Mouse (Mus musculus) central nervous system, embryonic 11.5 days (tissue): Measurements from ENCODE around the gene Slc35f6. TPM values are rescaled to one million over a fixed set of nuclear protein-coding genes. Genes with fewer than 3 reads are reported as not detected.

Experiments used
- polyA plus RNA-seq: library from polyadenylated mRNA; depleted of rRNA; stranded (reverse); fragments of >200 nt; gene quantifications from 2 replicates; pipeline ENCODE4 v1.2.3, GENCODE M21; 2012; rRNA removed

The Slc35f6 gene
- polyA plus RNA-seq: 9.5 and 27.1 TPM in 2 replicates

GRCm38 (mm10) chr5:30647815-30648560 lies at the start of gene Slc35f6:
Slc35f6 (plus strand) TSS chr5:30647933.

GRCm38 (mm10) chr5:30666391-30667195 lies 18.9 kb downstream of the Slc35f6 start, which contains the start of gene Cenpa:
Cenpa (plus strand) TSS chr5:30666777.

Other genes starting within 250 kb of the Slc35f6 start
- gene Otof, start 186.0 kb upstream of the Slc35f6 start, polyA plus RNA-seq: 0.53 and 0.76 TPM in 2 replicates
- not detected in 2 replicates for gene 1700001C02Rik, start 181.9 kb upstream of the Slc35f6 start, polyA plus RNA-seq
- gene Cib4, start 102.1 kb upstream of the Slc35f6 start, polyA plus RNA-seq: not detected in 2 replicates
- 0.65 and 2.0 TPM in 2 replicates for gene Kcnk3, start 59.8 kb upstream of the Slc35f6 start, polyA plus RNA-seq
- gene Cenpa, start 18.8 kb downstream of the Slc35f6 start, polyA plus RNA-seq: 246 and 257 TPM in 2 replicates
- gene Dpysl5, start 63.6 kb downstream of the Slc35f6 start, polyA plus RNA-seq: 96.8 and 101 TPM in 2 replicates
- gene Mapre3, start 166.7 kb downstream of the Slc35f6 start, polyA plus RNA-seq: 60.4 and 116 TPM in 2 replicates
- gene Tmem214, start 220.1 kb downstream of the Slc35f6 start, polyA plus RNA-seq: 40.6 and 60.9 TPM in 2 replicates
- gene Agbl5, start 240.8 kb downstream of the Slc35f6 start, polyA plus RNA-seq: 40.0 and 53.1 TPM in 2 replicates